Mouse (Mus musculus): ENCODE measurements around the gene Jazf1. TPM values are rescaled to one million over a fixed set of nuclear protein-coding genes. Genes with fewer than 3 reads are reported as not detected.
A peak's percentile ranks its signal among the peaks of the same experiment; 100 is the strongest.

The Jazf1 gene
- total RNA-seq, 2 experiments from 2014 or later, result 36.8 to 37.8 TPM

- no peak for DNase-seq (ENCODE audit: extremely low spot score in 1 of 2, low spot score in 1 of 2)
These were observed 53.7 kb downstream of the Jazf1 start for GRCm38 (mm10) chr6:53014460-53015455.

- DNase-seq (ENCODE audit: extremely low spot score in 1 of 2, low spot score in 1 of 2), result no peak
These were observed 58.1 kb downstream of the Jazf1 start for GRCm38 (mm10) chr6:53010286-53010685.

- DNase-seq (ENCODE audit: extremely low spot score in 1 of 2, low spot score in 1 of 2), result no peak
These were observed 62.4 kb downstream of the Jazf1 start for GRCm38 (mm10) chr6:53006032-53006431.

GRCm38 (mm10) chr6:53005544-53005943, 62.9 kb downstream of the Jazf1 start:
- DNase-seq (ENCODE audit: extremely low spot score in 1 of 2, low spot score in 1 of 2), result no peak

- DNase-seq (ENCODE audit: extremely low spot score in 1 of 2, low spot score in 1 of 2), result no peak
These were observed 77.6 kb downstream of the Jazf1 start for GRCm38 (mm10) chr6:52990816-52991215.

GRCm38 (mm10) chr6:52987905-52988640, 80.4 kb downstream of the Jazf1 start:
- no peak for DNase-seq (ENCODE audit: extremely low spot score in 1 of 2, low spot score in 1 of 2)

GRCm38 (mm10) chr6:52987391-52987790, 81.0 kb downstream of the Jazf1 start:
- DNase-seq (ENCODE audit: extremely low spot score in 1 of 2, low spot score in 1 of 2), result peak in 1 of 2 experiments; percentile 44

GRCm38 (mm10) chr6:52982175-52982574, 86.3 kb downstream of the Jazf1 start:
- no peak for DNase-seq (ENCODE audit: extremely low spot score in 1 of 2, low spot score in 1 of 2)

GRCm38 (mm10) chr6:52979503-52979902, 88.9 kb downstream of the Jazf1 start:
- DNase-seq (ENCODE audit: extremely low spot score in 1 of 2, low spot score in 1 of 2), result no peak

GRCm38 (mm10) chr6:52973351-52973750, 95.1 kb downstream of the Jazf1 start:
- no peak for DNase-seq (ENCODE audit: extremely low spot score in 1 of 2, low spot score in 1 of 2)

- DNase-seq (ENCODE audit: extremely low spot score in 1 of 2, low spot score in 1 of 2), result no peak
These were observed 96.3 kb downstream of the Jazf1 start for GRCm38 (mm10) chr6:52972138-52972537.

GRCm38 (mm10) chr6:52969717-52970261, 98.6 kb downstream of the Jazf1 start:
- peak; percentile 54 to 83 for DNase-seq (ENCODE audit: extremely low spot score in 1 of 2, low spot score in 1 of 2)

- no peak for DNase-seq (ENCODE audit: extremely low spot score in 1 of 2, low spot score in 1 of 2)
These were observed 100.0 kb downstream of the Jazf1 start for GRCm38 (mm10) chr6:52968346-52968891.

GRCm38 (mm10) chr6:52967557-52968270, 100.7 kb downstream of the Jazf1 start:
- DNase-seq (ENCODE audit: extremely low spot score in 1 of 2, low spot score in 1 of 2), result no peak

GRCm38 (mm10) chr6:52966001-52966400, 102.4 kb downstream of the Jazf1 start:
- DNase-seq (ENCODE audit: extremely low spot score in 1 of 2, low spot score in 1 of 2), result no peak

GRCm38 (mm10) chr6:52965340-52965739, 103.1 kb downstream of the Jazf1 start:
- DNase-seq (ENCODE audit: extremely low spot score in 1 of 2, low spot score in 1 of 2), result no peak

- peak in 1 of 2 experiments; percentile 57 for DNase-seq (ENCODE audit: extremely low spot score in 1 of 2, low spot score in 1 of 2)
These were observed 104.4 kb downstream of the Jazf1 start for GRCm38 (mm10) chr6:52963840-52964690.

- DNase-seq (ENCODE audit: extremely low spot score in 1 of 2, low spot score in 1 of 2), result no peak
These were observed 105.0 kb downstream of the Jazf1 start for GRCm38 (mm10) chr6:52963430-52963732.
